In the genomic region with DNA sequence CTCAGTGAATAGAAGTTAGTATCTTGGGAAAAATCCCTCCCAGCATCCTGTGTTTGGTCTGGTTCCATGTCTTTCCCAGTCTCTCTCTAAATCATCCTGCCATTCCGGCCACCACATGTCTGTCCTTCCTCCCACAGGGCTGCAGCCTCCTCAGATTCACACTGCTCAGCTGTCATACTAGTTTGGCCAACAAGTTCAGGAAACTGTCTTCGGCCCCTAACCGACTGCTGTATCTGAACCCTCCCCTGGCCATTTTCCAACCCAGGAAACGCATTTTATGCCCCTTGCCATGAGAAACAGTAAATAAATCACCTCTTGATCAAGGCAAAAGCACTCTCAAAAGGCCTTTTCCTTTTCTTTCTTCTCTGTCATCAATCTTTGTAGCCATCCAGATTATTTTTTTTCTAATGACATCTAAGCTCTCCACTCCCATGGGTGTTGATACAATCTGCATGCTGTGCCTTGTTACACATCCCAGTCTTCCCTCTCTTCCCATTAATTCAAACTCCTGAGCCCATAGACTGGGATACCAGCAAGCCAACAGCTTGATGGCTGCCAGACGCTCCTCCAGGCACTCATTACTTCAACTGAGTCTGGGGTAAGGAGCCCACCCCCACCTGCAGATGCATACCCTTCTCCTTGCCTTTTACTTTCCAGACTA, we compare ENCODE assay signal across 15 mouse cellular contexts.
DNase-seq lines count a peak whose midpoint lies in the region; ATAC-seq and TF ChIP-seq lines count a peak whose summit lies in the region.
"Had no signal": no experiment of that assay in that cellular context is flagged by ENCODE, and none has a peak within 500 bp of the region (broad histone marks: within the 10 kb centered on the region; RNA-seq: fewer than 3 reads in every experiment).

No protein-coding gene starts in this region.

- no peaks in the 10 kb centered on the region for H3K4me1 ChIP-seq in hindbrain, embryonic 14.5 days (replicated peaks; ENCODE audit: control insufficient read depth, insufficient read depth, low read length)
- no peaks in the 10 kb centered on the region for H3K4me1 ChIP-seq in hindbrain, postnatal 0 days (ENCODE audit: insufficient read depth, low read length)
- H3K4me1 ChIP-seq in neural tube, embryonic 15.5 days: 0 out of 2 replicates have a peak, but pooled peaks cover 4% of the 10 kb centered on the region
- H3K4me1 ChIP-seq in forebrain, embryonic 11.5 days (replicated peaks; ENCODE audit: control insufficient read depth, insufficient read depth, low read length): no peaks in the 10 kb centered on the region
- H3K4me1 ChIP-seq: forebrain, embryonic 12.5 days; liver, embryonic 12.5 days had no signal

- H3K4me2 ChIP-seq in hindbrain, embryonic 14.5 days (replicated peaks): no peak overlapping the region
- H3K4me2 ChIP-seq in hindbrain, postnatal 0 days (ENCODE audit: low read depth, low read length): no peak overlapping the region
- no peak overlapping the region for H3K4me2 ChIP-seq in neural tube, embryonic 15.5 days
- H3K4me2 ChIP-seq in forebrain, embryonic 11.5 days (ENCODE audit: low read depth, low read length, severe bottlenecking): no peak overlapping the region
- H3K4me2 ChIP-seq: forebrain, embryonic 12.5 days; liver, embryonic 12.5 days had no signal

- no peak overlapping the region for H3K9ac ChIP-seq in hindbrain, embryonic 14.5 days
- H3K9ac ChIP-seq in hindbrain, postnatal 0 days (replicated peaks; ENCODE audit: low read length): no peak overlapping the region
- no peak overlapping the region for H3K9ac ChIP-seq in neural tube, embryonic 15.5 days (replicated peaks)
- H3K9ac ChIP-seq in forebrain, embryonic 11.5 days (ENCODE audit: low read length): no peak overlapping the region
- H3K9ac ChIP-seq: forebrain, embryonic 12.5 days; liver, embryonic 12.5 days had no signal

- WGBS in hindbrain, embryonic 14.5 days: 56% methylated on average over 5 of the region's 5 CpGs
- WGBS in hindbrain, postnatal 0 days: 57% methylated on average over 5 of the region's 5 CpGs
- WGBS in neural tube, embryonic 15.5 days: 25% methylated on average over 5 of the region's 5 CpGs
- 76% methylated on average over 5 of the region's 5 CpGs for WGBS in forebrain, embryonic 11.5 days

- H3K4me3 ChIP-seq in hindbrain, embryonic 14.5 days (replicated peaks; ENCODE audit: low read length): no peak overlapping the region
- no peak overlapping the region for H3K4me3 ChIP-seq in hindbrain, postnatal 0 days (ENCODE audit: low read length)
- no peak overlapping the region for H3K4me3 ChIP-seq in neural tube, embryonic 15.5 days (replicated peaks)
- no peak overlapping the region for H3K4me3 ChIP-seq in forebrain, embryonic 11.5 days (ENCODE audit: low read depth, low read length)
- H3K4me3 ChIP-seq: forebrain, embryonic 12.5 days; gastrocnemius, adult 2 months; liver, embryonic 12.5 days; myocyte had no signal

- no peak for TF ChIP-seq CTCF in hindbrain, postnatal 0 days (IDR thresholded peaks at IDR 0.05; ENCODE audit: low read depth)

- H3K27ac ChIP-seq in hindbrain, embryonic 14.5 days: 0 out of 2 replicates have a peak overlapping the region, but pooled peaks have one; percentile 20
- no peak overlapping the region for H3K27ac ChIP-seq in hindbrain, postnatal 0 days
- no peak overlapping the region for H3K27ac ChIP-seq in neural tube, embryonic 15.5 days (replicated peaks)
- no peak overlapping the region for H3K27ac ChIP-seq in forebrain, embryonic 11.5 days (ENCODE audit: low read depth, low read length)
- H3K27ac ChIP-seq: forebrain, embryonic 12.5 days; gastrocnemius, adult 2 months; liver, embryonic 12.5 days had no signal

- H3K27me3 ChIP-seq in hindbrain, embryonic 14.5 days (ENCODE audit: control insufficient read depth, insufficient read depth, low read length): no peaks in the 10 kb centered on the region
- H3K27me3 ChIP-seq in hindbrain, postnatal 0 days (ENCODE audit: insufficient read depth, low read length): no peaks in the 10 kb centered on the region
- H3K27me3 ChIP-seq in neural tube, embryonic 15.5 days (replicated peaks): no peaks in the 10 kb centered on the region
- no peaks in the 10 kb centered on the region for H3K27me3 ChIP-seq in forebrain, embryonic 11.5 days (ENCODE audit: control insufficient read depth, insufficient read depth, low read length)
- H3K27me3 ChIP-seq: forebrain, embryonic 12.5 days; liver, embryonic 12.5 days had no signal

- no peaks in the 10 kb centered on the region for H3K36me3 ChIP-seq in hindbrain, embryonic 14.5 days (replicated peaks; ENCODE audit: control insufficient read depth, insufficient read depth)
- no peaks in the 10 kb centered on the region for H3K36me3 ChIP-seq in hindbrain, postnatal 0 days (ENCODE audit: insufficient read depth, low read length)
- H3K36me3 ChIP-seq in neural tube, embryonic 15.5 days: no peaks in the 10 kb centered on the region
- H3K36me3 ChIP-seq in forebrain, embryonic 11.5 days (ENCODE audit: control insufficient read depth, insufficient read depth, low read length): no peaks in the 10 kb centered on the region
- H3K36me3 ChIP-seq: forebrain, embryonic 12.5 days; liver, embryonic 12.5 days had no signal

- no peaks in the 10 kb centered on the region for H3K9me3 ChIP-seq in hindbrain, embryonic 14.5 days (ENCODE audit: control insufficient read depth, low read length)
- H3K9me3 ChIP-seq in hindbrain, postnatal 0 days (ENCODE audit: low read length): no peaks in the 10 kb centered on the region
- no peaks in the 10 kb centered on the region for H3K9me3 ChIP-seq in neural tube, embryonic 15.5 days (replicated peaks)
- no peaks in the 10 kb centered on the region for H3K9me3 ChIP-seq in forebrain, embryonic 11.5 days (ENCODE audit: control insufficient read depth, low read length)
- H3K9me3 ChIP-seq: forebrain, embryonic 12.5 days; liver, embryonic 12.5 days had no signal

- DNase-seq in hindbrain, embryonic 14.5 days (ENCODE audit: low spot score): no peak
- DNase-seq in hindbrain, postnatal 0 days (ENCODE audit: low spot score): no peak
- peak; percentile 32 for DNase-seq in neural tube, embryonic 10.5 days (ENCODE audit: extremely low spot score, low spot score)
- DNase-seq in kidney, postnatal 25 days: peak; percentile 38 to 50
- DNase-seq in yolk sac, embryonic 10.5 days (ENCODE audit: low spot score): peak; percentile 10
- no peak for DNase-seq in forebrain, embryonic 11.5 days (ENCODE audit: low spot score)
- no peak for DNase-seq in thymus, adult 18-20 months
- DNase-seq: cerebellum, postnatal 14 days; gastrocnemius, adult 2 months; right cerebral cortex, postnatal 25 days; thymus, adult 2 months had no signal

- ATAC-seq in hindbrain, embryonic 14.5 days (ENCODE audit: low FRiP score): no peak
- no peak for ATAC-seq in hindbrain, postnatal 0 days
- ATAC-seq in neural tube, embryonic 15.5 days (ENCODE audit: low FRiP score): no peak
- no peak for ATAC-seq in forebrain, embryonic 11.5 days (replicated peaks; ENCODE audit: low FRiP score)
- ATAC-seq: liver, embryonic 12.5 days had no signal

Comparison
In these comparisons a context has a peak if more than half of its experiments do, and no peak if none do; other contexts are left out.
1. DNase-seq: peak in neural tube, embryonic 10.5 days (single experiment), kidney, postnatal 25 days (2 of 2) and yolk sac, embryonic 10.5 days (single experiment); none in hindbrain, embryonic 14.5 days (single experiment), hindbrain, postnatal 0 days (single experiment), forebrain, embryonic 11.5 days (single experiment) and thymus, adult 18-20 months (0 of 2).